Mouse (Mus musculus) cerebellum, adult (tissue): ENCODE data around the gene Trappc6b.
"Not testable (repeated sequence)": the region's sequence is repeated elsewhere in the genome, so short reads cannot be mapped to it uniquely, and the experiment has no call there.

Experiments used
- ATAC-seq: cut with Nextera tagmentation; 2 replicates; pipeline ENCODE4 v1.9.2; 2017; ENCODE audit warnings: mild to moderate bottlenecking, moderate library complexity, mixed read lengths; ENCODE audit not compliant: insufficient number of reproducible peaks, low FRiP score, low TSS enrichment

Trappc6b gene

GRCm38 (mm10) chr12:59060993-59061595 is at the start of gene Trappc6b:
Trappc6b (minus strand) TSS chr12:59061472.
- peak; percentile 93 for ATAC-seq

- no peak for ATAC-seq
These were observed 46.7 kb upstream of the Trappc6b start for GRCm38 (mm10) chr12:59107926-59108325.

DNA sequence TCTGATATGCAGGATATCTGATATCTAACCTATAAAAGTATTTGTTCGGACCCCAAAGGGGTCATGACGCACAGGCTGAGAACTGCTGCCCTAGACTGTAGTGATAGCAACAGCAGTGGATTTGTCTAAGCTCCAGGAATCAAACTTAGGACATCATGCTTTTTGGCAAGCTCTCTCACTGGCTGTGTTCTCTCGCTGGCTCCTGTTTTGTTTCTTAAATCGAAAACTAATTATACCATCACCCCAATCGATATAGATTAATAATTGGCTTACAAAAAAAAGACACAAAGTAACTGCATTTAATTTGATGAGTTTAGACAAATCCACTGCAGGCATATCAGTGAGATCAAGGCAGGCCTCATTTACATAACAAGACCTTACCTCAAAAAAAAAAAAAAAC is 45.2 kb upstream of the Trappc6b start:
- ATAC-seq: no peak

DNA sequence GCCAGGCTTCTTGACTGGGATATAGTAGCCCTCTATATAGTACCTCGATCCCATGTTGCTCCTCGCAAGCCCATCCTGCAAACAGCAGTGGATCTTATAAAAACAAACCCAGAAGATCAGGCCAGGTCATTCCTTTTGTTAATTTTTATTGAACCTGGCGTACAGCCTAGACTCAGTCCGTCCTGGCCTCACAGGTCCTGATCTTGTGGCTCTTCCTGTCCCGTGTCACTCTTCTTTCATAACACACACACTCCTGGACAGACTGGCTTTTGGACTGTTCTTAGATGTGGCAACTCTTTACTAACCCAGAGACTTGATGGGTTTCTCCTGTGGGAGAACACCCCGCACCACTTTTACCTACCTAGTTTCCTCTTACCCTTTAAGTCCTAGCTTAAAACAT is 44.6 kb upstream of the Trappc6b start:
- no peak for ATAC-seq

DNA sequence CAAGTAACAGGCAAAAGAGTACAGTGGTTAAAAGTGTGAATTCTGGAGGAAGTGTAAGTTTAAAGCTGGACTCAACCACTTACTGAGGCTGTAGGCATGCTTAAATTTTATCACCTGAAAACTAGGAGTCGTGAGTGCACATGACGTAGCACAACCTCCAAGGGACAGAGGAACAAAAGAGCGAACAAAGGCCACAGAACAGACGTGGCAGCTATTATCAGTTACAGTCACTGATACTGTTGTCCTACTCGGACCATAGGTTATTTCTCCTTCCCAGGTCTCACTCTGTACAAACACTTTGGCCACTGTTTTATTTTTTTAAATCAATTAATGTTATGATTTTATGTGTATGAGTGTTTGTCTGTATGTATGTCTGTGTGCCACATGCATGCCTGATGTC is 43.5 kb upstream of the Trappc6b start:
- no peak for ATAC-seq

GRCm38 (mm10) chr12:59095104-59096025 is 34.1 kb upstream of the Trappc6b start, which contains the start of gene Mia2:
Mia2 (plus strand) TSS chr12:59095799.
- no peak for ATAC-seq

DNA sequence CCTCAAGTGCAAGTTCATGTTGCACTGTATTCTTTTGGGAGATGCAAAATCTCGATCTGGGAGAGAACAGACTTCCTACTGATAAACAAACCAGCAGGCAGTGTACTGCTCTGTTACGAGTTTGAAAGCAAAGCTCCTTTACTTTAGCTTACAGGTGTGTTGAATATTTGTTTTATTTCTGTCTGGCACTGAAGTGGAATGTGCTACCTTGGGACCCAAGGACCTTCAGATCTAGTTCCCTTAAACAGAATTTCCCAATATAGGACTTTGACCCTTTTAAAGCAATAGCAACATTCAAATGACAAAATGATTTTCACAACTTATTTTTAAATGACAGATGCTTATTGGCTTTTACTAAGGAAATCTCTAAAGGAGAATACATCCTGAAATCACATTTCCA is 32.3 kb upstream of the Trappc6b start:
- no peak for ATAC-seq

- no peak for ATAC-seq
These were observed 24.9 kb upstream of the Trappc6b start for GRCm38 (mm10) chr12:59086171-59086570.

DNA sequence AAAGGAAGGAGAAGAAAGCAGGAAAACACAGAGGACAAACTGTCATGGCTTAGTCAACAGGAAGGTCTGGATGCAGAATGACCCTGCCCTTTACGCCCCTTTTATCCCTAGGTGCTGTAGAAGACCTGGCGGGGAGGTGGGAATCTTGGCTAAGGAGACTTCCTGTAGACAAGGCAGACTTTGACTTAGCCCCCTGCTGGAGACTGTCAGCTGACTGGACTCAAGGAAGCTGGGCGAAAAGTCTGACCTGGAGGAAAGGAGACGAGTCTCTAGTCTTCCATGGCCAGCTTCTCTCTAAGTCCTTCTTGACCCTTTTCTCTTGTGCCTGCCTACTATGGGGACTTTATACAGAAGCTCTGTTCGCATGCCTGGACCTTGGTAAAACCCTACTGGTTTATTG is 23.2 kb upstream of the Trappc6b start:
- ATAC-seq: no peak

- ATAC-seq: no peak
These were observed 19.2 kb upstream of the Trappc6b start for GRCm38 (mm10) chr12:59080461-59080860.

DNA sequence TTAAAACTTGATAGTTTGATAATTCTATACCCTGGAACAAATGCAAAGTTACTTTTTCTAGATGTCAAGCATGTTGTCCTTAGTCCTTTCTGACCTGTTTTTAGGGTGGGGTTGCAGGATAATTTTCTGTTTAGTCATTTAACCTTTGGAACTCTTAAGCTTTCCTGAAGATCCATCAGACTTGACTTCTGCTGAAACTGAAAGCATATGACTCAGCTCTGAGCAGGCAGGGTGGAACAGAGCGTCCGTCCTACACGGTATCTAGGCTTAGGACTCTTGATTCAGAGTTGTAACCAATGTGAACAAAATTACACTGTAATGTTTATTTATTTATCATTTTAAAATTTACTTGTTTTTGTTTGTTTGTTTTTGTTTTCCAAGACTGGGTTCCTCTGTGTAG is 16.6 kb upstream of the Trappc6b start:
- no peak for ATAC-seq

- ATAC-seq: no peak
These were observed 15.7 kb upstream of the Trappc6b start for GRCm38 (mm10) chr12:59076996-59077395.

- no peak for ATAC-seq
These were observed 12.8 kb upstream of the Trappc6b start for GRCm38 (mm10) chr12:59074052-59074451.

DNA sequence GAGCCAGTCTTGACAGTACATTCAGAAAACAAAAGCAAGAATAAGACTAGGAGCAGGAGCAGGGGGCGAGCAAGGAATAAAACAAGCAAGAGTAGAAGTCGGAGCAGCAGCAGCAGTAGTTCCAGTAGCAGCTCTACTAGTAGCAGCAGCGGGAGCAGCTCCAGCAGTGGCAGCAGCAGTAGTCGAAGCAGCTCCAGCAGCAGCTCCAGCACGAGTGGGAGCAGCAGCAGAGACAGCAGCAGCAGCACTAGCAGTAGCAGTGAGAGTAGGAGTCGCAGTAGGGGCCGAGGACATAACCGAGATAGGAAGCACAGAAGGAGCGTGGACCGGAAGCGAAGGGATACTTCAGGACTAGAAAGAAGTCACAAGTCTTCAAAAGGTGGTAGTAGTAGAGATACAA is 11.0 kb upstream of the Trappc6b start:
- no peak for ATAC-seq

- no peak for ATAC-seq
These were observed 7.5 kb upstream of the Trappc6b start for GRCm38 (mm10) chr12:59068791-59069190.

DNA sequence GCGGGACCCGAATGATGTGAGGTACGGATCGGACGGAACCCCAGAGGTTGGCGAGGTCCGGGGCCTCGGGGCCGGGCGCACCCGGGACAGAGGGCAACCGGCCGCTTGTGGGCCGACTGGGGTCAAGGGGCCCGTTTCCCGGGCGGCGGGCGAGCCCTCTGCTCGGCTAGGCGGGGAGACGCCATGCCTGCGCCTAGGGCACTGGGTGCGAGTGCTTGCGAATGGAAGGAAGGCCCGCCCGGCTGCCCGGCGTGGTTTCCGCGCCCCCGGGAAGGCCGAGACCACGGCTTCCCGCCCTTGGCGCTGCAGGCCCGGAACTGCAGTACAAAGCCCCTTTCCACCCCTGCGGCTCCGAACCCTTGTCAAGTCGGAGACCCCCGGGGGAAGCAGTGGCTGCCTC is 5.8 kb upstream of the Trappc6b start:
- no peak for ATAC-seq

DNA sequence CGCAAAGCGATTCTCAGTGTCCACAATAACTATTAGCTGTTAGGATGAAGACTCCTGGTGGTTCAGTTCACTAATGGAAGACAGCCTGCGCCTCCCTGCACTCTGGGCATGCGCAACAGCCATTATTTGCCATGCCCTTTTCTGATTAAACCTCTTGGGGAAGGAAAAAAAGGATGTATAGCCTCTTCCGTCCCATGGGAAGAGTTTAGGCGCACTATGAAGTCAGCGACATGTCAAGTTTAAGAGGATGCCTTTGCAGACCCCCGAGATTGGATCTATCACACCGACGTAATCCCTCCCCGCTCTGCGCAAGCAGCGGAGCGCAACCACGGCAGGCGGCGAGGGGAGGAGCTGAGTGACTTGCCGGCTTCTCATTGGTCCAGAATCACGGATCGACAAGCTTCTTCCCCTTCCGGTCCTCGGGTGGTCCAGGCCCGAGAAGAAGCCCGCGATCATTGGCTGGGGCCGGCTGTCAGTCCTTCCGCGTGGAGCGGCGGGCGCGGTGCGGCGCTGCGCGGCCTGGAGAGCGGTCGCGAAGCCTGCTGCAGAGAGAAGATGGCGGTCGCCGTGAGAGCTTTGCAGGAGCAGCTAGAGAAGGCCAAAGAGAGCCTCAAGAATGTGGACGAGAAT is 5.3 kb upstream of the Trappc6b start, which contains the start of gene Pnn:
Gene Pnn, plus strand, starts transcription at position 437 of the 630 bp plus-strand sequence.
- ATAC-seq: peak; percentile 99

DNA sequence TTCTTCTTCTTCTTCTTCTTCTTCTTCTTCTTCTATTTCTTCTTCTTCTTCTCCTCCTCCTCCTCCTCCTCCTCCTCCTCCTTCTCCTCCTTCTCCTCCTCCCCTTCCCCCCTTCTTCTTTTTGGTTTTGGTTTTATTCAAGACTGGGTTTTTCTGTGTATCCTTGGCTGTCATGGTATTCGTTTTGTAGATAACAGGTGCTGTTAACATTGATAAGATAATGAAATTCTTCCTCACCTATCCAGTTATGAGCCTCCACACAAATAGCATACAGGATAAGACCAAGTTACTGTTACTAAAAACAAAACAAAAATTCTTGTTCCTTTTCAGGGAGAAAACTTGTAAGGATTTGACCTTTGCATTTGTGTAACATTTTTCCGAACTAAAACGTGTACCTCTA is 4.5 kb upstream of the Trappc6b start:
- no peak for ATAC-seq

DNA sequence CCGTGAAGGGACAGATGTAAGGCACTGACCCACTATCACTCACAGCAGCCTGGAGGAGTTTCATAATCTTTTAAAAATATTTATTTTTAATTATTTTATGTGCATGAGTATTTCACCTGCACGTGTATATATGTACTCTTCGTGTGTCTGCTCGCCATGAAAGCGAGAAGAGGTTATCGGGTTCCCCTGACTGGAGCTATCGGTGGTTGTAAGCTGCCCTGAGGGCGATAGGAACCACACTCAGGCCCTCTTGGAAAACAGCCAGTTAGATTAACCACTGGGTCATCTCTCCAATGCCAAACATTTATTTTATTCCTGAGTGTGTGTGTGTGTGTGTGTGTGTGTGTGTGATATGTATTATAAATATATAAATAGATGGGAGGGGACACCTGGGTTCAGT is 3.6 kb upstream of the Trappc6b start:
- no peak for ATAC-seq

GRCm38 (mm10) chr12:59060322-59060721 is 950 bp downstream of the Trappc6b start:
- no peak for ATAC-seq

DNA sequence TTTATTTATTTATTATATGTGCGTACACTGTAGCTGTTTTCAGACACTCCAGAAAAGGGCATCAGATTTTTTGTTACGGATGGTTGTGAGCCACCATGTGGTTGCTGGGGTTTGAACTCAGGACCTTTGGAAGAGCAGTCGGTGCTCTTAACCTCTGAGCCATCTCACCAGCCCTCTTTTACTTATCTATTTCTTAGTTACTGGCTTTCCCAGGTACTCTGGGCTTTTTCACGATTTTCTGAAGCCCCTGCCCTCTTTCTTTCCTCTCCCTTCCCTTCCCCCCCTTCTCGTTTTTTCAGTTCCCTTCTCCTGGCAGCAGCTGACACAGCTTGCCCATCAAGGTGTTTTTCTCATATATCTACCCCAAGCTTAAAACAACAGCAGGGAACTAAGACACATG is 3.0 kb downstream of the Trappc6b start:
- not testable (repeated sequence) for ATAC-seq
